Mouse (Mus musculus) embryo, embryonic 10 days (tissue): ENCODE results near the gene Rae1.

ENCODE experiments used
- DNase-seq: peaks from one replicate; pipeline ENCODE4 v3.0.0-alpha.2; 2015; ENCODE audit warnings: low spot score

The Rae1 gene

DNA sequence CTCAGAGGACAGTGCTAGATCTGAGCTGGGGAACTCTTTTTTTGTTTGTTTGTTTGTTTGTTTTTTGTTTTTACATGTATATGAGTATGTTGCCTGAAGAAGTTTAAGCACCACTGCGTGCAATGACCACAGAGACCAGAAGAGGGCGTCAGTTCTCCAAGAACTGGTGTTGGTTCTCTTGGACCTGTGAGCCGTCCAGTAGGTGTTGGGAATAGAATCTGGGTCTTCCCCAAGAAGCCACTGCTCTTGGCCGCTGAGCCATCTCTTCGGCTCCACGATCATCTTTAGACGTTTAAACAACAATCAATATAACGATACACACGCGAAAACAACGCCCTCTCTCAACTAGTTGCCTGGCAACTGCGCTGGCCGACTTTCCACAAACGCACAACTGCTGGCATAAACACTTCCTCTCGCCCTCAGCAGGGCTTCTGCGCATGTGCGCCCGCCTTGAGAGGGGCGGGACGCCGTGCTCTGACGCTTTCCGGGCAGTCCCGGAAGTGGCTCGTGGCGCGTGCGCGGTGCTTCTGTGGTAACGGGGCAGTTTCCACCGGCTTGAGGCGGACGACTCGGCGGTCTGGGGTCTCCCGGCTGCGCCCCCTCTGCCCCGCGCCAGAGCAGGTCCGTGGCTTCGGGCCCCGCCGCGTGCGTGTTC lies at the start of gene Rae1:
Gene Rae1, plus strand, starts transcription at position 488 of the 655 bp plus-strand sequence.
- peak; percentile 99 for DNase-seq

GRCm38 (mm10) chr2:172950119-172950676 lies 49.7 kb upstream of the Rae1 start:
- DNase-seq: no peak

DNA sequence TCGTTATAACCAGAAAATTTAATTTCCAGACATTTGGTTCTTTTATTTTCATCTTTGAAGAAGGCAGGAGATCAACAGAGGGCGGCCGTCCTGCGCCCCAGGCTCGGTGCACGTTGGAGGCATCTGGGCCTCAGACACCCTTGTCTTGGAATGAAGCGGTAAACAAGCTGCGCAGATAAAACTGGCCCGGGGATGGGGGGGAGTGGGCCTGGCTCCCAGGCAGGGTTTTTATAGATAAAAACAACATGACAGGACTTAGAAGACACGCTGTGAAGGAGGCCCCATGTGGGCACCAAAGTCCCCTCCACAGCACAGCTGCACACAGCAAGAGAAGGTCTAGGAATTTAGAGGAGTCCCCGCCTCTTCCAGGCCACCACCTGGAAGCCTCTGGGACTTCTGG lies 49.2 kb upstream of the Rae1 start:
- no peak for DNase-seq

- no peak for DNase-seq
These were observed 47.9 kb upstream of the Rae1 start for GRCm38 (mm10) chr2:172951976-172952375.

- peak; percentile 62 for DNase-seq
These were observed 41.3 kb upstream of the Rae1 start for GRCm38 (mm10) chr2:172958579-172958978.

GRCm38 (mm10) chr2:172959006-172959768 lies 40.7 kb upstream of the Rae1 start:
- DNase-seq: peak; percentile 72

DNA sequence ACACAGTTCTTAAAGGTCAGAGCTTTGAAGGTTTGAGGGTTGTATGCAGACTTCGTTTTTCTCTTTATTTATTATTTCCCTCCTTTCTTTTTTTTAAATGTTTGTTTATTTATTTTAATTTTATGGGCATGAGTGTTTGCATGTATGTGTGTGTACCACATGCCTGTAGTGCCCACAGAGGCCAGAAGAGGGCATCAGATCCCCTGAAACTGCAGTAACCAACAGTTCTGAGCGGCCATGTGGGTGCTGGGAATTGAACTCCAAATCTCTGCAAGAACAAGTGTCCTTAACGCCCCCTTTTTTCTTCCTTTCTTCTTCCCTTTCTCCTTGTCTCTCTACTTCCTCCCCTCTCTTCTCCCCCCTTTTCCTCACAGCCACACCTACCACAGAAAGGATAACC lies 39.6 kb upstream of the Rae1 start:
- no peak for DNase-seq

- DNase-seq: no peak
These were observed 38.7 kb upstream of the Rae1 start for GRCm38 (mm10) chr2:172961211-172961610.

- DNase-seq: peak; percentile 73
These were observed 34.7 kb upstream of the Rae1 start for GRCm38 (mm10) chr2:172965249-172965648.

- DNase-seq: no peak
These were observed 33.4 kb upstream of the Rae1 start for GRCm38 (mm10) chr2:172966480-172966879.

DNA sequence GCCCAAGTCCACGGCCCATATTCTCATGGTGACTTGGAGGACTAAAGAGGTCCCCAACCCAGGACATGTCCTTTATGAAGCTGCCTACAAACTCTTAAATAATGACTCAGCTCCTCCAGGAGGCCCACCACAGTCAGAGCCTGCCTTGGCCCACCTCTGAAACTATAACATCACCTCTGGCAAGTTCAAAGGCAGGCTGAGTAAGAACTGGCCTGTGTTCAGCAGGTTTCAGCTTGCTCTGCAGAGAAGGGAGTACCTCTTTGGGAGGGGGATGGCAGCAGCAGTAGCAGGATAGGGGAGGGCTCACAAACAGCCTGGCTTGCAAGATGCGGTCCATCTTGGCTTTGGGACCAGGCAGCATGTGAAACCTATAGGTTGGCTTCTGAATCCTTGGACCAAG lies 28.1 kb upstream of the Rae1 start:
- DNase-seq: no peak

- no peak for DNase-seq
These were observed 25.9 kb upstream of the Rae1 start for GRCm38 (mm10) chr2:172973806-172974565.

DNA sequence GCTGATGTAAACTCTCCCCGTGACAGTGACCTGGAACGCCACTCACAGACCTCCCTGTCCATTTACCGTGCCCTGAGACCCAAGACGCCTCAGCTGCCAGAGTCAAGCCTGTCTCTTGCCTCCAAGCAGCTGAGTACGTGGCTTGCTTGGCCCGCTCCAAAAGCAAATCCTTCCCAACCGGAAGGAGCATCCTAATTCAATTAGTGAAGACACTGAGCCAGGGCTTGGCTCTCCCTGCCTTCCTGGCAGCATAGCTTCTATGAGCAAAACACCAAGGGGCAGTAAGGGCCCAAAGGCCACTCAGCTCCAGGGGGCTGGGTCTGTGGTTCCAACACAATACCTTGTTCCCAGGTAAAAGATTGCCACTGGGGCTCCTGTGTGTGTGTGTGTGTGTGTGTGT lies 25.2 kb upstream of the Rae1 start:
- DNase-seq: no peak

GRCm38 (mm10) chr2:172975159-172975558 lies 24.8 kb upstream of the Rae1 start:
- no peak for DNase-seq

DNA sequence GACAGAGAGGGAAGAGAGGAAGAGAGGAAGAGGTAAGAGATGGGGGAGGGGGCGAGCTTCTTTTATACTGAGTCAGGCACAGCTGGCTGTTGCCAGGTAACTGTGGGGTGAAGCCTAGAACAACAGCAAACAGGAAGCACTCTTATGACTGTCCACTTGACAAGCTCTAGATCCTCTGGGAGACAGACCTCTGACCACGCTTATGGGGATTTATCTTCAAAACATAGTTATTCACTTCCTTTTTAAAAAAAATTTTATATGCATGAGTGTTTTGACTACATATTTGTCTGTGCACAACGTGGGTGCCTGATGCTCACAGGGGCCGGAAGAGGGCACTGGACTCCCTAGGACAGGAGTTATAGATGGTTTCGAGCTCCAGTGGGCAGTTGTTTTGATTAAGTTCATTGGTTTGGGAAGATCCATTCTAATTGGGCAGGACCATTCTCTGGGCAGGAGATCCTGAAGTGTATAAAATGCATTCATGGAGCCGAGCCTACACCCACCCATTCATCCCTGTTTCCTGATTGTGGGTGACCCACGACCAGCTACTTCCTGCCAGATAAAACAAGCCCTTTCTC lies 23.2 kb upstream of the Rae1 start:
- no peak for DNase-seq

GRCm38 (mm10) chr2:172977409-172978130 lies 22.3 kb upstream of the Rae1 start, which contains the start of gene Spo11:
Spo11 (plus strand) TSS chr2:172977700.
- DNase-seq: no peak

DNA sequence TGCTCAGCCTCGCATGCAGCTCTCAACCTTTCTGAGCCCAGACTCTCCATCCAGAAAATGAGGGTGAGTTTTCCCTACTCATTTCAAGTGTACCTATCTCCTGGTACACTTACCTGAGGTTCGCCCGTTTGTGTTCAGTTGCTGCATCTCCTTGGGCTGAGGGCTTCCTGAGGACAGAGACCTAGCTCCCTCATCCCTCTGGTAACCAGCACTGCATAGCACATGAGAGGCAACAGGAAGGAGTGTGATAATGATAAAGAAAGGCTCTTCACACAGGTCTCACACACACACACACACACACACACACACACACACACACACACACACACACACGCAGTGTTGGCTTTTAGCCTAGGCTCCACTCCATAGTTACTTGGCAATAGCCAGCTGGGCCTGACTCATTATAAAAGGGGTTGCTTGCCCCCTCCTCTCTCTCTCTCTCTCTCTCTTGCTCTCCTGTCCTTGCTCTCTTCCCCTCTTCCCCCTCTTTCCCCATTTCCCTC lies 21.7 kb upstream of the Rae1 start:
- DNase-seq: no peak

GRCm38 (mm10) chr2:172979666-172980345 lies 20.1 kb upstream of the Rae1 start:
- DNase-seq: no peak

DNA sequence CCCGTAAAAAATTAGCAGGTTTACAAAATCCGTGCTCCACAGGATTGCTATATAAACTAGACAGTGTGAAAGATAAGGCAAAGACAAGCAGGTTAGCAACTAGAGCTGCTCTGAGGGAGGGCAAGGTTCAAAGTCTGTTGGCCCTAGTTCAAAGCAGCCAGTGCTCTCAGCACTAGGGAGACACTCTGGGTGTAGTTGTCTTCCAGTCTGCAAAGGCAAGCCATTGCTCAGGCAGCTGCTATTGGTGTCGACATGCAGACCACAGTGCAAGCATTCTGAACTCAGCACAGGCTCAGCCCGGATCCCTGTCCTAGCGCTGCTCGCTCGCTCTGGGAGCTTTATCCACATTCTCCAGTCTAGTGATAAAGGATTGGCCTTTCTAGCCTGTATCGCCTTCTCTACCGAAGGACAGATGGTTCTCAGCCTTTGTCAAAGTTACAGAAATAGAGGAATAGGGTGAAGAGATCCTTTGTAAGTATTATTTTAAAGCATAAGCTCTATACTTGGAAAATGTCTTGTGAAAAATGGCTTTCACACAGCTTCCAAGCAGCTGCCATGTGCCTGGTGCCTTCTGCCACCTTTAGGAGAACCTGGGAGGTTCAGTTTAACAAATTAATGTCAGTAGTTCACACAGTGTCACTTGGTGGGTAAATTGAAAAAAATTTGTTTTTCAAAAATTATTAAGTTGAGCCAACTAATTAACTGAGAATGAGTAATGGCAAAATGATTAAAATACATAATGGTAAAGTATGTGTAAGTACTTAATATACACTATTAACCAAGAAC lies 16.9 kb upstream of the Rae1 start:
- no peak for DNase-seq

GRCm38 (mm10) chr2:172990161-172990560 lies 9.8 kb upstream of the Rae1 start:
- DNase-seq: no peak
